10 mouse cellular contexts compared by ENCODE assay signal in genomic region chr12:26936696-26937458, GRCm38 (mm10).
DNase-seq lines count a peak whose midpoint lies in the region; ATAC-seq lines count a peak whose summit lies in the region.
"Had no signal": no experiment of that assay in that cellular context is flagged by ENCODE, and none has a peak within 500 bp of the region (broad histone marks: within the 10 kb centered on the region; RNA-seq: fewer than 3 reads in every experiment).

No protein-coding gene starts in this region.

- H3K9ac ChIP-seq in midbrain, embryonic 16.5 days (ENCODE audit: low read depth, low read length) = no peak overlapping the region
- H3K9ac ChIP-seq: lung, embryonic 15.5 days had no signal

- no peak overlapping the region for H3K4me2 ChIP-seq in midbrain, embryonic 16.5 days (ENCODE audit: low read length)
- H3K4me2 ChIP-seq: lung, embryonic 15.5 days had no signal

- 45% methylated on average over 5 of the region's 5 CpGs for WGBS in hindbrain, embryonic 10.5 days
- WGBS in midbrain, embryonic 16.5 days = 20% methylated on average over 5 of the region's 5 CpGs

- DNase-seq in cerebellum, adult 18-20 months = peak; percentile 77 to 79
- DNase-seq in embryo, embryonic 10 days (ENCODE audit: low spot score) = peak; percentile 33
- peak; percentile 35 for DNase-seq in hindbrain, embryonic 10.5 days (ENCODE audit: low spot score)
- DNase-seq in layer of hippocampus, postnatal 36 days = no peak
- no peak for DNase-seq in adrenal gland, postnatal 4 days (ENCODE audit: low spot score in 2 of 2)
- DNase-seq in spleen, postnatal 10 days (ENCODE audit: low spot score in 2 of 2) = no peak
- DNase-seq: kidney, postnatal 14 days; thymus, postnatal 25 days had no signal

- no peaks in the 10 kb centered on the region for H3K36me3 ChIP-seq in hindbrain, embryonic 10.5 days
- no peaks in the 10 kb centered on the region for H3K36me3 ChIP-seq in midbrain, embryonic 16.5 days (ENCODE audit: control insufficient read depth, insufficient read depth, low read length)
- H3K36me3 ChIP-seq: lung, embryonic 15.5 days had no signal

- ATAC-seq in midbrain, embryonic 16.5 days = peak; percentile 84

- H3K4me3 ChIP-seq in hindbrain, embryonic 10.5 days = no peak overlapping the region
- H3K4me3 ChIP-seq in midbrain, embryonic 16.5 days (ENCODE audit: low read depth, low read length) = no peak overlapping the region
- H3K4me3 ChIP-seq: lung, embryonic 15.5 days had no signal

- H3K9me3 ChIP-seq in hindbrain, embryonic 10.5 days = peaks cover 4% of the 10 kb centered on the region; the same call in 1 of the 2 replicates
- no peaks in the 10 kb centered on the region for H3K9me3 ChIP-seq in midbrain, embryonic 16.5 days (replicated peaks; ENCODE audit: control insufficient read depth, low read length, poor library complexity, severe bottlenecking)
- H3K9me3 ChIP-seq: lung, embryonic 15.5 days had no signal

- no peaks in the 10 kb centered on the region for H3K27me3 ChIP-seq in hindbrain, embryonic 10.5 days (ENCODE audit: insufficient read depth, poor library complexity, severe bottlenecking)
- H3K27me3 ChIP-seq in midbrain, embryonic 16.5 days (ENCODE audit: control insufficient read depth, insufficient read depth, low read depth, low read length) = no peaks in the 10 kb centered on the region
- H3K27me3 ChIP-seq: lung, embryonic 15.5 days had no signal

- peak overlapping the region; percentile 68 for H3K27ac ChIP-seq in hindbrain, embryonic 10.5 days
- H3K27ac ChIP-seq in midbrain, embryonic 16.5 days (ENCODE audit: low read length) = peak overlapping the region; percentile 78
- H3K27ac ChIP-seq: lung, embryonic 15.5 days had no signal

- peaks cover 18% of the 10 kb centered on the region for H3K4me1 ChIP-seq in hindbrain, embryonic 10.5 days (replicated peaks)
- peaks cover 14% of the 10 kb centered on the region for H3K4me1 ChIP-seq in midbrain, embryonic 16.5 days (ENCODE audit: control insufficient read depth, insufficient read depth, low read length)
- H3K4me1 ChIP-seq: lung, embryonic 15.5 days had no signal

Comparison
In these comparisons a context has a peak if more than half of its experiments do, and no peak if none do; other contexts are left out.
1. DNase-seq: peak in cerebellum, adult 18-20 months (2 of 2), embryo, embryonic 10 days (single experiment) and hindbrain, embryonic 10.5 days (single experiment); none in layer of hippocampus, postnatal 36 days (0 of 2), adrenal gland, postnatal 4 days (0 of 2) and spleen, postnatal 10 days (0 of 2).